Mouse (Mus musculus): ENCODE measurements around the gene Pds5a. TPM values are rescaled to one million over a fixed set of nuclear protein-coding genes. Genes with fewer than 3 reads are reported as not detected.

Gene Pds5a
- polyA plus RNA-seq, 1 experiment from 2014 or later, result 59.6 TPM

DNA sequence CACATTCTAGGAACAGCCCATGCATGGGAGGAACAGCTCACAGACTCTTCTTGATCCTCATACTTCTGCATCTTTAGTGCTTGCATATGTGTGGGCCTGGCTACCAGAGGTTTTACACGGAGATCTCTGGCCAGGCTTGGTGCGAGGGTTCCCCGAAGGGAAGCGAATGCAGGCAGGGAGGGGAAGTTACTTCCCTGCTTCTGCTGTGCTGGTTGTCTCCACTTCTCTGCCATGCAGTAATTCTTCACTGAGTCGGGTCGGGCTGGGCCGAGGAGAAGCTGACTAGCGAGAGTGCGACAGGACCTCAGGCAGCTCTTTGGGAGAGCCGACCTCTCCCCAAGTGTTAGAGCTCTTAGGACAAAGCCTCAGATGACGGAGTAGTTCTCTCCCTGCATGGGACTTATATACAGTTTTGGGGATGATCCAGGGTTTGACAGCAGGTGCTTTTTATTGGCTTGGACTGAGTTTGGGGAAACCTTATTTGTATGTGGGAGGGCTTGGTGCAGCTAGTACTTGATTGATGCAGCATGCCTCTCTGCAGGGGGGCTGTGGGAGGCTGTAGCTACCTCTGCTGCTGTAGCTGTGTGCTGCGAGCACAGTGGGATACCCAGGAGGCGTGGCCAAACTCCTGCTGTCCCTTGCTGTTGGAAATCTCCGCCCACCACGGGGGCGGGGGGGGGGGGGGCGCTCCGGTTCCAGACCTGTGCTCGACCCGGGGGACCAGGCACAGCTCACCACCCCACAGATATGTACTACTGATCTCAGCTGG, 136.8 kb downstream of the Pds5a start:
- Histone ChIP-seq H3K4me3 (ENCODE audit: low read length) (no peak overlapping the region), H3K4me2 (ENCODE audit: low read depth, low read length) (no peak overlapping the region), H3K27me3 (ENCODE audit: control insufficient read depth, insufficient read depth, low read depth, low read length) (no peaks in the 10 kb centered on the region), H3K27ac (ENCODE audit: low read length) (no peak overlapping the region), H3K4me1 (replicated peaks; ENCODE audit: control insufficient read depth, insufficient read depth, low read length) (no peaks in the 10 kb centered on the region), H3K36me3 (ENCODE audit: control insufficient read depth, insufficient read depth, low read length) (peaks cover 4% of the 10 kb centered on the region; the same call in 1 of the 2 replicates), H3K9ac (ENCODE audit: low read length) (no peak overlapping the region), H3K9me3 (ENCODE audit: control insufficient read depth, low read length) (no peaks in the 10 kb centered on the region)
- 54% methylated on average over 18 of the region's 20 CpGs for WGBS
- ATAC-seq (ENCODE audit: low read depth), result no peak

DNA sequence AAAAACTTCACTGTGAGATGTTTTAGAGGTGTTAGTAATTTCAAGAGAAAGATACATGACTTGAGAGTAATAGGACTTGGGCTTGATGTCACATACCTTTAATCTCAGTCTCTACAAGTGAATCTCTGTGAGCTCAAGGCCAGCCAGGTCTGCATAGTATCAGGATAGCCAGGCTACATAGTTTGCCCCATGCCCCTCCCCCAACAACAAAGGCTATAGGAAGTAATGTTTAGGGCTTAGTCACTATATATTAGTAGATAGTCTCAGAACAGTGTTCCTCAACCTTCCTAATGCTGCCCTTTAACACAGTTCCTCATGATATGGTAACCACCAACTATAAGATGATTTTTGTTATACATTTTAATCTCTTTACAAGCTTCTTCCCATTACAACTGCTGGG, 141.0 kb downstream of the Pds5a start:
- H3K4me3 ChIP-seq (ENCODE audit: low read length), result no peak overlapping the region
- no peak for ATAC-seq (ENCODE audit: low read depth)
- H3K27me3 ChIP-seq (ENCODE audit: control insufficient read depth, insufficient read depth, low read depth, low read length), result no peaks in the 10 kb centered on the region
- H3K9me3 ChIP-seq (ENCODE audit: control insufficient read depth, low read length), result no peaks in the 10 kb centered on the region
- no peak overlapping the region for H3K27ac ChIP-seq (ENCODE audit: low read length)
- peaks cover 12% of the 10 kb centered on the region for H3K36me3 ChIP-seq (ENCODE audit: control insufficient read depth, insufficient read depth, low read length)
- H3K9ac ChIP-seq (ENCODE audit: low read length), result no peak overlapping the region
- H3K4me1 ChIP-seq (replicated peaks; ENCODE audit: control insufficient read depth, insufficient read depth, low read length), result no peaks in the 10 kb centered on the region
- H3K4me2 ChIP-seq (ENCODE audit: low read depth, low read length), result no peak overlapping the region

Other genes starting within 250 kb of the Pds5a start
- gene Gm43552, start 205.4 kb downstream of the Pds5a start, polyA plus RNA-seq (2015; fragmentation: Nextera tagmentation; extraction: Ambion mirVana), result not detected in 2 replicates
- gene Smim14, start 161.1 kb downstream of the Pds5a start, polyA plus RNA-seq (2015; fragmentation: Nextera tagmentation; extraction: Ambion mirVana), result 104 and 121 TPM in 2 replicates
- 133 and 146 TPM in 2 replicates for gene Ube2k, start 161.0 kb downstream of the Pds5a start, polyA plus RNA-seq (2015; fragmentation: Nextera tagmentation; extraction: Ambion mirVana)
- 15.7 and 16.4 TPM in 2 replicates for gene N4bp2, start 65.2 kb upstream of the Pds5a start, polyA plus RNA-seq (2015; fragmentation: Nextera tagmentation; extraction: Ambion mirVana)
- 1.3 and 4.1 TPM in 2 replicates for gene Rhoh, start 162.9 kb upstream of the Pds5a start, polyA plus RNA-seq (2015; fragmentation: Nextera tagmentation; extraction: Ambion mirVana)
- gene Chrna9, start 236.6 kb upstream of the Pds5a start, polyA plus RNA-seq (2015; fragmentation: Nextera tagmentation; extraction: Ambion mirVana), result 0.75 and 1.0 TPM in 2 replicates

All from lung, embryonic 16.5 days (tissue).